Mouse (Mus musculus): ENCODE measurements around the gene Tcl1b2. TPM values are rescaled to one million over a fixed set of nuclear protein-coding genes. Genes with fewer than 3 reads are reported as not detected.
"Not testable (repeated sequence)": the region's sequence is repeated elsewhere in the genome, so short reads cannot be mapped to it uniquely, and the experiment has no call there.

Gene Tcl1b2
- polyA plus RNA-seq, 1 experiment from 2014 or later, result not detected

GRCm38 (mm10) chr12:105144928-105145327 is 886 bp upstream of the Tcl1b2 start:
- WGBS, result 40% methylated on average over 1 of the region's 1 CpGs
- not testable (repeated sequence) for ATAC-seq (ENCODE audit: low FRiP score); H3K4me2 ChIP-seq

GRCm38 (mm10) chr12:105155286-105155685 is 9.5 kb downstream of the Tcl1b2 start:
- H3K27me3 ChIP-seq (ENCODE audit: control insufficient read depth, insufficient read depth, low read length); H3K9ac ChIP-seq (ENCODE audit: low read length); ATAC-seq (ENCODE audit: low FRiP score); H3K9me3 ChIP-seq (ENCODE audit: control insufficient read depth, low read length); H3K4me1 ChIP-seq (ENCODE audit: control insufficient read depth, insufficient read depth, low read length); H3K27ac ChIP-seq (ENCODE audit: low read depth, low read length); DNase-seq (ENCODE audit: low spot score, missing footprints); H3K36me3 ChIP-seq (ENCODE audit: control insufficient read depth, insufficient read depth, low read length); H3K4me2 ChIP-seq; H3K4me3 ChIP-seq (ENCODE audit: low read depth, low read length): not testable (repeated sequence)
- WGBS, result 90% methylated on average over 4 of the region's 4 CpGs

More at GRCm38 (mm10) chr12:105144928-105145327, 886 bp upstream of the Tcl1b2 start:
- H3K27me3 ChIP-seq (ENCODE audit: control insufficient read depth, insufficient read depth, low read length); H3K4me3 ChIP-seq (ENCODE audit: low read depth, low read length); H3K4me1 ChIP-seq (ENCODE audit: control insufficient read depth, insufficient read depth, low read length); DNase-seq (ENCODE audit: low spot score, missing footprints); H3K36me3 ChIP-seq (ENCODE audit: control insufficient read depth, insufficient read depth, low read length); H3K27ac ChIP-seq (ENCODE audit: low read depth, low read length); H3K9ac ChIP-seq (ENCODE audit: low read length); H3K9me3 ChIP-seq (ENCODE audit: control insufficient read depth, low read length): not testable (repeated sequence)

GRCm38 (mm10) chr12:105158842-105159241 is 13.0 kb downstream of the Tcl1b2 start:
- ATAC-seq (ENCODE audit: low FRiP score) (no peak), DNase-seq (ENCODE audit: low spot score, missing footprints) (no peak)
- Histone ChIP-seq H3K27ac (ENCODE audit: low read depth, low read length) (no peak overlapping the region), H3K36me3 (ENCODE audit: control insufficient read depth, insufficient read depth, low read length) (no peaks in the 10 kb centered on the region), H3K27me3 (ENCODE audit: control insufficient read depth, insufficient read depth, low read length) (no peaks in the 10 kb centered on the region), H3K4me3 (ENCODE audit: low read depth, low read length) (no peak overlapping the region), H3K9me3 (ENCODE audit: control insufficient read depth, low read length) (no peaks in the 10 kb centered on the region), H3K4me1 (ENCODE audit: control insufficient read depth, insufficient read depth, low read length) (no peaks in the 10 kb centered on the region), H3K4me2 (no peak overlapping the region), H3K9ac (ENCODE audit: low read length) (no peak overlapping the region)
- WGBS, result 89% methylated on average over 6 of the region's 6 CpGs

GRCm38 (mm10) chr12:105159390-105159789 is 13.6 kb downstream of the Tcl1b2 start, which contains the start of gene Tcl1b1:
Gene Tcl1b1, plus strand, starts transcription at chr12:105159690.
- Histone ChIP-seq H3K36me3 (ENCODE audit: control insufficient read depth, insufficient read depth, low read length) (no peaks in the 10 kb centered on the region), H3K9ac (ENCODE audit: low read length) (no peak within 1 kb of the TSS), H3K4me1 (ENCODE audit: control insufficient read depth, insufficient read depth, low read length) (no peaks in the 10 kb centered on the region), H3K27me3 (ENCODE audit: control insufficient read depth, insufficient read depth, low read length) (no peaks in the 10 kb centered on the region), H3K9me3 (ENCODE audit: control insufficient read depth, low read length) (no peaks in the 10 kb centered on the region), H3K4me2 (no peak within 1 kb of the TSS), H3K4me3 (ENCODE audit: low read depth, low read length) (no peak within 1 kb of the TSS), H3K27ac (ENCODE audit: low read depth, low read length) (no peak within 1 kb of the TSS)
- ATAC-seq (ENCODE audit: low FRiP score) (no peak), DNase-seq (ENCODE audit: low spot score, missing footprints) (no peak)
- WGBS, result 88% methylated on average over 4 of the region's 4 CpGs

GRCm38 (mm10) chr12:105166734-105167133 is 20.9 kb downstream of the Tcl1b2 start:
- Histone ChIP-seq H3K27ac (ENCODE audit: low read depth, low read length) (no peak overlapping the region), H3K4me2 (no peak overlapping the region), H3K27me3 (ENCODE audit: control insufficient read depth, insufficient read depth, low read length) (no peaks in the 10 kb centered on the region), H3K4me3 (ENCODE audit: low read depth, low read length) (no peak overlapping the region), H3K9ac (ENCODE audit: low read length) (no peak overlapping the region), H3K36me3 (ENCODE audit: control insufficient read depth, insufficient read depth, low read length) (no peaks in the 10 kb centered on the region), H3K9me3 (ENCODE audit: control insufficient read depth, low read length) (no peaks in the 10 kb centered on the region), H3K4me1 (ENCODE audit: control insufficient read depth, insufficient read depth, low read length) (no peaks in the 10 kb centered on the region)
- ATAC-seq (ENCODE audit: low FRiP score), result no peak
- 77% methylated on average over 3 of the region's 3 CpGs for WGBS
- DNase-seq (ENCODE audit: low spot score, missing footprints), result no peak

- Histone ChIP-seq H3K4me3 (ENCODE audit: low read depth, low read length) (no peak overlapping the region), H3K27me3 (ENCODE audit: control insufficient read depth, insufficient read depth, low read length) (no peaks in the 10 kb centered on the region), H3K36me3 (ENCODE audit: control insufficient read depth, insufficient read depth, low read length) (no peaks in the 10 kb centered on the region), H3K4me1 (ENCODE audit: control insufficient read depth, insufficient read depth, low read length) (no peaks in the 10 kb centered on the region), H3K9me3 (ENCODE audit: control insufficient read depth, low read length) (no peaks in the 10 kb centered on the region), H3K27ac (ENCODE audit: low read depth, low read length) (no peak overlapping the region), H3K4me2 (no peak overlapping the region), H3K9ac (ENCODE audit: low read length) (no peak overlapping the region)
- 88% methylated on average over 2 of the region's 2 CpGs for whole genome bisulfite sequencing
- no peak for ATAC-seq (ENCODE audit: low FRiP score)
- no peak for DNase-seq (ENCODE audit: low spot score, missing footprints)
Observed at GRCm38 (mm10) chr12:105173366-105173765, 27.6 kb downstream of the Tcl1b2 start.

GRCm38 (mm10) chr12:105174318-105174717 is 28.5 kb downstream of the Tcl1b2 start:
- H3K27me3 ChIP-seq (ENCODE audit: control insufficient read depth, insufficient read depth, low read length); H3K27ac ChIP-seq (ENCODE audit: low read depth, low read length); H3K36me3 ChIP-seq (ENCODE audit: control insufficient read depth, insufficient read depth, low read length); ATAC-seq (ENCODE audit: low FRiP score); H3K9me3 ChIP-seq (ENCODE audit: control insufficient read depth, low read length); H3K4me2 ChIP-seq; DNase-seq (ENCODE audit: low spot score, missing footprints); H3K4me3 ChIP-seq (ENCODE audit: low read depth, low read length); H3K4me1 ChIP-seq (ENCODE audit: control insufficient read depth, insufficient read depth, low read length); H3K9ac ChIP-seq (ENCODE audit: low read length): not testable (repeated sequence)
- WGBS, result 30% methylated on average over 2 of the region's 2 CpGs

GRCm38 (mm10) chr12:105176044-105176443 is 30.2 kb downstream of the Tcl1b2 start, which contains the start of gene Tcl1b5:
Gene Tcl1b5, plus strand, starts transcription at chr12:105176344.
- not testable (repeated sequence) for H3K4me1 ChIP-seq (ENCODE audit: control insufficient read depth, insufficient read depth, low read length); H3K9me3 ChIP-seq (ENCODE audit: control insufficient read depth, low read length); H3K27me3 ChIP-seq (ENCODE audit: control insufficient read depth, insufficient read depth, low read length); DNase-seq (ENCODE audit: low spot score, missing footprints); ATAC-seq (ENCODE audit: low FRiP score); H3K9ac ChIP-seq (ENCODE audit: low read length); H3K27ac ChIP-seq (ENCODE audit: low read depth, low read length); H3K4me2 ChIP-seq; H3K4me3 ChIP-seq (ENCODE audit: low read depth, low read length); H3K36me3 ChIP-seq (ENCODE audit: control insufficient read depth, insufficient read depth, low read length)
- 71% methylated on average over 3 of the region's 3 CpGs for WGBS

GRCm38 (mm10) chr12:105181040-105181644 is 35.3 kb downstream of the Tcl1b2 start:
- not testable (repeated sequence) for H3K4me1 ChIP-seq (ENCODE audit: control insufficient read depth, insufficient read depth, low read length); H3K4me2 ChIP-seq; H3K27me3 ChIP-seq (ENCODE audit: control insufficient read depth, insufficient read depth, low read length); DNase-seq (ENCODE audit: low spot score, missing footprints); ATAC-seq (ENCODE audit: low FRiP score); H3K36me3 ChIP-seq (ENCODE audit: control insufficient read depth, insufficient read depth, low read length); H3K27ac ChIP-seq (ENCODE audit: low read depth, low read length); H3K4me3 ChIP-seq (ENCODE audit: low read depth, low read length); H3K9me3 ChIP-seq (ENCODE audit: control insufficient read depth, low read length); H3K9ac ChIP-seq (ENCODE audit: low read length)
- 72% methylated on average over 4 of the region's 4 CpGs for WGBS
